Mouse (Mus musculus): ENCODE measurements around the gene Eif4a1. TPM values are rescaled to one million over a fixed set of nuclear protein-coding genes. Genes with fewer than 3 reads are reported as not detected.

The Eif4a1 gene
- polyA plus RNA-seq, 1 experiment = 210 TPM

DNA sequence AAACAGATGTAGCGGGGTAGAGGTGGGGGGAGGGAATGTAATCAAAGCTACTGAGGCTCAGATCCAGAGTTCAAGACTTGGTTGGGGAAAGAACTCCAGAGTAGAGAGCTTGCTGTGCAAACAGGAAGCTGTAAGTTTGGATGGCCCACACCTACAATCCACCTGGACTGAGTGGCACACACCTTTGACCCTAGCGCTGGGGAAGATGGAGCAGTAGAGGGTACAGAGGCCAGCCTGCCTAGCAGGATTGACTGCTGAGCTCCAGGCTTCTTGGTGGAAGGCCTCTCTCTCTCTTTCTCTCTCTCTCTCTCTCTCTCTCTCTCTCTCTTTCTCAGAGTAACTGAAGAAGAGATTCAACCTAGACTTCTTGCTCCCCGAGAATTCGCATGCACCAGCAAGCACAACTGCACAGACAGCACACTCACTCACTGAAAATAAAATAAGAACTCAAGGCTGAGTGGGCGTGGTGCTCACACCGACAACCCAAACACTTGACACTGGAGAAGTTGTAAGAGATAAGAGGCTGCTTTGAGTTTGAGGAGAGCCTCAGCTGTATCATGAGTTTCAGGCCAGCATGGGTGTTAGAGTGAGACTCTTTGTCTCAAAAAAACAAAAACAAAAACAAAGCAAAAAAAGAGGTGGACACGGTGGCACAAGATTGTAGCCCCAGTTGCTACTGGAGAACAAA, 51.7 kb downstream of the Eif4a1 start:
- Histone ChIP-seq H3K36me3 (ENCODE audit: control insufficient read depth, insufficient read depth, low read length) (no peaks in the 10 kb centered on the region), H3K4me3 (ENCODE audit: control insufficient read depth, low read depth, low read length) (no peak overlapping the region), H3K4me1 (ENCODE audit: control insufficient read depth, insufficient read depth, low read length) (peaks cover 16% of the 10 kb centered on the region), H3K27ac (ENCODE audit: control insufficient read depth, insufficient read depth, low read depth, low read length) (no peak overlapping the region; the same call in 1 of the 2 replicates), H3K27me3 (ENCODE audit: control insufficient read depth, insufficient read depth, low read length) (no peaks in the 10 kb centered on the region)
- TF ChIP-seq POLR2A (IDR thresholded peaks at IDR 0.05; ENCODE audit: control insufficient read depth, low read depth, low read length) = no peak
- no peak for TF ChIP-seq CTCF (IDR thresholded peaks at IDR 0.05; ENCODE audit: control insufficient read depth, insufficient read depth, insufficient replicate concordance, low read depth, low read length)

DNA sequence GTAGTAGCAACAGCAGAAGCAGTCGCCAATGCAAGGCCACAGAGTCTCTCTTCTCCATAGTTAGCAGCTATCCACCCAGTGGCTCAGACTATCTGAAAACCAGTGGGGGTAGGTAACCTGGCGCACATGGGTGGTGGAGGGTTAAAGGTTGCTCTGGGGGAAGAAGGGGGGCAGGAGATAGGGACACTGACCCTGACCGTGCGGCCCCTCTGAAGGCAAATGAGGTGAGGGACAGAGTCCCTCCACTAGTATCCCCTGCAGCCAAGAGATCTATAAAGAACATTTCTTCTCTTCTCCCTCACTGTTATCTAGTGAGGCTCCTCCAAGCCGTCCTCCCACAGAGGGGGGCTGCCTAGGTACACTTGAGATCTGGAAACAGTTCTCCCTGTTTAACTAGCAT, 54.4 kb downstream of the Eif4a1 start, which contains the start of gene Shbg:
TSS of gene Shbg (minus strand) at position 101 of the 400 bp plus-strand sequence.
- no peaks in the 10 kb centered on the region for H3K27me3 ChIP-seq (ENCODE audit: control insufficient read depth, insufficient read depth, low read length)
- H3K4me1 ChIP-seq (ENCODE audit: control insufficient read depth, insufficient read depth, low read length) = peaks cover 24% of the 10 kb centered on the region
- peak within 1 kb of the TSS; percentile 44 for H3K27ac ChIP-seq (ENCODE audit: control insufficient read depth, insufficient read depth, low read depth, low read length)
- no peaks in the 10 kb centered on the region for H3K36me3 ChIP-seq (ENCODE audit: control insufficient read depth, insufficient read depth, low read length)
- TF ChIP-seq CTCF (IDR thresholded peaks at IDR 0.05; ENCODE audit: control insufficient read depth, insufficient read depth, insufficient replicate concordance, low read depth, low read length) (no peak), POLR2A (IDR thresholded peaks at IDR 0.05; ENCODE audit: control insufficient read depth, low read depth, low read length) (no peak)
- no peak within 1 kb of the TSS for H3K4me3 ChIP-seq (ENCODE audit: control insufficient read depth, low read depth, low read length)

Other genes with a start within 250 kb of the Eif4a1 start
- gene Dnah2, start 123.3 kb downstream of the Eif4a1 start, polyA plus RNA-seq (2012; rRNA removed) = 39.3 and 42.7 TPM in 2 replicates
- 2.7 and 3.3 TPM in 2 replicates for gene Efnb3, start 112.2 kb downstream of the Eif4a1 start, polyA plus RNA-seq (2012; rRNA removed)
- gene Wrap53, start 92.2 kb downstream of the Eif4a1 start, polyA plus RNA-seq (2012; rRNA removed) = 9.5 and 9.7 TPM in 2 replicates
- 22.1 TPM in 2 replicates for gene Trp53, start 92.1 kb downstream of the Eif4a1 start, polyA plus RNA-seq (2012; rRNA removed)
- gene Atp1b2, start 66.5 kb downstream of the Eif4a1 start, polyA plus RNA-seq (2012; rRNA removed) = 27.9 and 40.5 TPM in 2 replicates
- gene Shbg, start 54.5 kb downstream of the Eif4a1 start, polyA plus RNA-seq (2012; rRNA removed) = 11.9 and 16.4 TPM in 2 replicates
- 7.0 and 9.4 TPM in 2 replicates for gene Sat2, start 50.4 kb downstream of the Eif4a1 start, polyA plus RNA-seq (2012; rRNA removed)
- gene Fxr2, start 39.4 kb downstream of the Eif4a1 start, polyA plus RNA-seq (2012; rRNA removed) = 63.3 and 69.1 TPM in 2 replicates
- gene Sox15, start 17.1 kb downstream of the Eif4a1 start, polyA plus RNA-seq (2012; rRNA removed) = 0.25 and 0.38 TPM in 2 replicates
- 41.9 and 42.5 TPM in 2 replicates for gene Mpdu1, start 9.8 kb downstream of the Eif4a1 start, polyA plus RNA-seq (2012; rRNA removed)
- gene Cd68, start 6.3 kb downstream of the Eif4a1 start, polyA plus RNA-seq (2012; rRNA removed) = 3.9 and 4.4 TPM in 2 replicates
- gene Senp3, start 9.7 kb upstream of the Eif4a1 start, polyA plus RNA-seq (2012; rRNA removed) = 54.7 and 67.6 TPM in 2 replicates
- gene Tnfsf13, start 13.4 kb upstream of the Eif4a1 start, polyA plus RNA-seq (2012; rRNA removed) = 4.2 and 5.6 TPM in 2 replicates
- gene Tnfsf12, start 23.4 kb upstream of the Eif4a1 start, polyA plus RNA-seq (2012; rRNA removed) = 2.9 and 3.3 TPM in 2 replicates
- 1.3 and 1.9 TPM in 2 replicates for gene Tnfsfm13, start 23.7 kb upstream of the Eif4a1 start, polyA plus RNA-seq (2012; rRNA removed)
- gene Polr2a, start 86.2 kb upstream of the Eif4a1 start, polyA plus RNA-seq (2012; rRNA removed) = 54.7 and 75.8 TPM in 2 replicates
- gene Slc35g3, start 89.5 kb upstream of the Eif4a1 start, polyA plus RNA-seq (2012; rRNA removed) = 210 and 236 TPM in 2 replicates
- 5.1 and 6.0 TPM in 2 replicates for gene Zbtb4, start 93.5 kb upstream of the Eif4a1 start, polyA plus RNA-seq (2012; rRNA removed)
- gene Chrnb1, start 123.5 kb upstream of the Eif4a1 start, polyA plus RNA-seq (2012; rRNA removed) = 0.79 and 1.2 TPM in 2 replicates
- 2.7 and 3.2 TPM in 2 replicates for gene Fgf11, start 129.4 kb upstream of the Eif4a1 start, polyA plus RNA-seq (2012; rRNA removed)
- 0.52 and 0.79 TPM in 2 replicates for gene Tmem102, start 133.2 kb upstream of the Eif4a1 start, polyA plus RNA-seq (2012; rRNA removed)
- 136 and 193 TPM in 2 replicates for gene Gm39566, start 142.9 kb upstream of the Eif4a1 start, polyA plus RNA-seq (2012; rRNA removed)
- 758 and 858 TPM in 2 replicates for gene Spem2, start 146.0 kb upstream of the Eif4a1 start, polyA plus RNA-seq (2012; rRNA removed)
- 1,704 and 1,758 TPM in 2 replicates for gene Spem1, start 149.8 kb upstream of the Eif4a1 start, polyA plus RNA-seq (2012; rRNA removed)
- gene Nlgn2, start 165.4 kb upstream of the Eif4a1 start, polyA plus RNA-seq (2012; rRNA removed) = 2.4 and 2.7 TPM in 2 replicates
- gene Tmem256, start 166.1 kb upstream of the Eif4a1 start, polyA plus RNA-seq (2012; rRNA removed) = 21.9 and 22.7 TPM in 2 replicates
- gene Plscr3, start 174.0 kb upstream of the Eif4a1 start, polyA plus RNA-seq (2012; rRNA removed) = 6.5 and 8.5 TPM in 2 replicates
- 1.6 and 1.9 TPM in 2 replicates for gene Tnk1, start 186.3 kb upstream of the Eif4a1 start, polyA plus RNA-seq (2012; rRNA removed)
- gene Tmem95, start 205.6 kb upstream of the Eif4a1 start, polyA plus RNA-seq (2012; rRNA removed) = 20.8 and 27.5 TPM in 2 replicates
- gene Kctd11, start 209.0 kb upstream of the Eif4a1 start, polyA plus RNA-seq (2012; rRNA removed) = 0.47 and 0.69 TPM in 2 replicates
- 4.0 and 4.9 TPM in 2 replicates for gene Acap1, start 223.1 kb upstream of the Eif4a1 start, polyA plus RNA-seq (2012; rRNA removed)
- gene 2810408A11Rik, start 228.6 kb upstream of the Eif4a1 start, polyA plus RNA-seq (2012; rRNA removed) = 124 and 125 TPM in 2 replicates
- 57.7 and 61.1 TPM in 2 replicates for gene Neurl4, start 228.6 kb upstream of the Eif4a1 start, polyA plus RNA-seq (2012; rRNA removed)
- gene Gps2, start 241.5 kb upstream of the Eif4a1 start, polyA plus RNA-seq (2012; rRNA removed) = 290 and 295 TPM in 2 replicates
- gene Eif5a, start 249.5 kb upstream of the Eif4a1 start, polyA plus RNA-seq (2012; rRNA removed) = 621 and 702 TPM in 2 replicates